Mouse (Mus musculus) neural tube, embryonic 11.5 days (tissue): ENCODE data around the gene Gli1. TPM values are rescaled to one million over a fixed set of nuclear protein-coding genes. Genes with fewer than 3 reads are reported as not detected.

Source experiments
- ATAC-seq: fragments of 200-750 bp; cut with Nextera tagmentation; 2 replicates; pipeline ENCODE4 v1.8.0; 2017; ENCODE audit warnings: moderate number of reproducible peaks, mild to moderate bottlenecking, moderate TSS enrichment, moderate library complexity; ENCODE audit not compliant: insufficient read depth, low FRiP score, low TSS enrichment
- DNase-seq: peaks from one replicate; pipeline ENCODE4 v3.0.0-alpha.2; 2015; ENCODE audit warnings: low spot score
- H3K27ac ChIP-seq: fragments of 300-500 bp; sonication (generic); 2 replicates; pipeline ENCODE4 v1.5.1; 2014; ENCODE audit warnings: low read depth, mild to moderate bottlenecking, low read length
- H3K27me3 ChIP-seq: fragments of 300-500 bp; sonication (generic); 2 replicates; pipeline ENCODE4 v1.6.1; 2014; ENCODE audit warnings: mild to moderate bottlenecking, low read length, mixed read lengths; ENCODE audit not compliant: control insufficient read depth, insufficient read depth
- H3K36me3 ChIP-seq: fragments of 300-500 bp; sonication (generic); 2 replicates; pipeline ENCODE4 v1.6.1; 2014; ENCODE audit warnings: mild to moderate bottlenecking, low read length, moderate library complexity, mixed read lengths; ENCODE audit not compliant: control insufficient read depth, insufficient read depth
- H3K4me1 ChIP-seq: fragments of 300-500 bp; sonication (generic); 2 replicates; pipeline ENCODE4 v1.6.1; 2014; ENCODE audit warnings: low read length, mixed read lengths; ENCODE audit not compliant: control insufficient read depth, insufficient read depth
- H3K4me2 ChIP-seq: fragments of 300-500 bp; sonication (generic); 2 replicates; pipeline ENCODE4 v1.6.1; 2014; ENCODE audit warnings: low read depth, mild to moderate bottlenecking, moderate library complexity
- H3K4me3 ChIP-seq: fragments of 300-500 bp; sonication (generic); 2 replicates; pipeline ENCODE4 v1.5.1; 2014; ENCODE audit warnings: low read depth, low read length
- H3K9ac ChIP-seq: fragments of 300-500 bp; sonication (generic); 2 replicates; pipeline ENCODE4 v1.6.1; 2014; ENCODE audit warnings: mild to moderate bottlenecking, low read length
- H3K9me3 ChIP-seq: fragments of 300-500 bp; sonication (generic); 2 replicates; pipeline ENCODE4 v1.6.1; 2016; ENCODE audit warnings: low read length; ENCODE audit not compliant: control insufficient read depth
- WGBS: fragments of 180-500 bp; shearing (Covaris S2); extraction: QIAGEN DNeasy Blood & Tissue Kit; methylation state at CpG from one replicate; pipeline ENCODE4 v1.1.7; 2014; 5-methylcytosine and 5-hydroxymethylcytosine counted together
- polyA plus RNA-seq: library from polyadenylated mRNA; unstranded; fragments of >200 nt; fragmentation: Nextera tagmentation; extraction: Ambion mirVana; gene quantifications from 2 replicates; pipeline ENCODE4 v1.2.1, GENCODE M21; 2014

The Gli1 gene
- polyA plus RNA-seq, 1 experiment from 2014 or later = 3.8 TPM

DNA sequence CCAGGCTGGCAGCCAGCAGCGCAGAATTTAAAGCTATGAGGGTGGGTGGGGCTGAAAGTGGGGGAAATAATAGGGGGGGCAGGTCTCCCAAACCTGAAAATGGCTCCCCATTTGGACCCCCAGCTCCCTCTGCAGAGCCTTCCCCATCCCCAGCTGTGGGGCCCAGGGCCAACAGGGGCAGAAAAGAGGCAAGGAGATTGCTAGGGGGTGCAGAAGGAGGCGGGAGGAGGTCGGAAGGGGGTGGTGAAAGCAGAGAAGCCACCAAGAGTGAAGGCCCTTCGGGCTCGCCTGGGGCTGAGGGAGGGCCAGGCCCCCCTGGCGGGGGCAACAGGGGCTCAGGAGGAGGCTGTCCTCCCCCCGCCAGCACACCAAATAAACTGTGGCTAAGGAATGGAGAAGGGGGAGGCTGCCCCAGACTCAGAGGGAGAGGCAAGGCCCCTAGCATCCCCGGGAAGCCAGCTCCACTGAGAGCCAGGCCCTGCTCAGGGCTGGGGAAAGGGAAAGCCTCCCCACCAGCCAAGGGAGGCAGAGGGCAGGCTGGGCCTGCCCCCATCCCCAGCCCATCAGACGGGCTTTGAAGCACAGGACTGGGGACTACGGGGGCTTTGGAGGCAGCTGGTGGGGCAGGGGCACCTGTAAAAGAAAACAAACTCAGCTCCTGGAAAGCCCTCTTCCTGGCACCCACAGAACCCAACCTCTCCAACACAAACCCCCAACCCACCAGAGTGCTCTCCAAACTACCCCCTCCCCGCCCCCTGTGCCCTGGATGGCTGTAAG lies 56.9 kb downstream of the Gli1 start:
- H3K27ac ChIP-seq = no peak overlapping the region; the same call in 1 of the 2 replicates

DNA sequence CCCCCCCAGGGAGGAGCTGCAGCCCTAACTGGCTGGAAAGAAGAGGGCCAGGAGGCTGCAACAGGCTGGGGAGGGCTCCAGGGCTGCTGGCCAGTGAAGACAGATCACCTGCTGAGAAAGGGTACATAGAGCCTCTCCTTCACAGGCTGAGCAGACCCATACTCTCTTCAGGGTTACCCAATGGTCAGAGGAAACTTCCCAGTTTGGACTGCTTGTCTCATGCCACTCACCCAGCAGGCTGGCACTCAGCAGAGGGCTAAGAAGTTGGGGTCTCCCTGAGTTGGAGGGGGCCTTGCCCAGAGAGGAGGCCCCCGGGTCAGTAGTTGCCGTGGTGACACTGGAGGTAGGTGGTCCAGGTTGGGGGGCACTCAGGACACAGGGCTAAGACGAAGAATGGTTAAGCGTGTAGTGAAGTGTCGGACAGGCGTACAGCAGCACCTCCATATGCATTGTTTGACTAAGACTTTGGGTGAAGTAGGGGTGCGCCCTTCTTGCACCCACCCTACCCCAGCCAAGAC lies 57.6 kb downstream of the Gli1 start:
- no peaks in the 10 kb centered on the region for H3K27me3 ChIP-seq
- no peak overlapping the region for H3K27ac ChIP-seq
- ATAC-seq (no peak), DNase-seq (no peak)
- H3K4me2 ChIP-seq = no peak overlapping the region
- no peaks in the 10 kb centered on the region for H3K9me3 ChIP-seq
- no peak overlapping the region for H3K4me3 ChIP-seq
- WGBS = 93% methylated on average over 7 of the region's 7 CpGs
- peaks cover 40% of the 10 kb centered on the region for H3K36me3 ChIP-seq
- no peak overlapping the region for H3K9ac ChIP-seq
- H3K4me1 ChIP-seq = peaks cover 19% of the 10 kb centered on the region

More for the DNA sequence above, 56.9 kb downstream of the Gli1 start:
- H3K4me2 ChIP-seq = no peak overlapping the region
- no peak overlapping the region for H3K9ac ChIP-seq
- DNase-seq = no peak
- peaks cover 23% of the 10 kb centered on the region for H3K4me1 ChIP-seq
- H3K36me3 ChIP-seq = peaks cover 37% of the 10 kb centered on the region
- no peak overlapping the region for H3K4me3 ChIP-seq
- WGBS = 85% methylated on average over 10 of the region's 11 CpGs
- no peak for ATAC-seq
- H3K9me3 ChIP-seq = no peaks in the 10 kb centered on the region
- H3K27me3 ChIP-seq = no peaks in the 10 kb centered on the region

DNA sequence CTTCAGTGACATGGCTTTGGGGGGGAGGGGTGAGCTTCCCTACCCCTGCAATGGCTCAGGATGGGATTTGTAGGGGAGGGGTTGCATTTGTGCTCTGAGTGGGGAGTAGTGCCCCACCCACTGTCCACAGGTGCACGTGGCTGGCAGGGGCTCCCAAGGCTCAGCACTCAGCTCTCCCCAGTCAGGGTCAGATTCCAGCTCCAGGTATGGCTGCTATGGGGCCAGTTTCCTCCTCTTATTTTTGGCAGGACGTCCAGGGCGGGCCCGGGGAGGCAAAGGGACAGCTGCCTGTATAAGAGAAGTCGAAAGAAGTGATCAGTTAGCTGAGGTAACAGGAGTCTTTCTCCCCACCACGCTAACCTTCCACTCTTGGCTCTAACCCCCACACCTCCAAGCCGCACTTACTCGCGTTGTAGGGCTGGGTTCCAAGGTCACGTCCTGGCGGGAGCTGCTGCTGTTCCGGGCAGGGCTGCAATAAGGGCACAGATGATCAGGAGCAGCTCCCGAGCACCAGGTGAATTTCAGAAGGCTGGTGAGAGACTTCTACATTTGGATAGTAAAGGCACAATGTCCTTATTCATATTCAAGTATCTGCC lies 59.1 kb downstream of the Gli1 start:
- Histone ChIP-seq H3K4me1 (peaks cover 16% of the 10 kb centered on the region), H3K27ac (no peak overlapping the region), H3K4me3 (no peak overlapping the region), H3K9ac (no peak overlapping the region), H3K27me3 (no peaks in the 10 kb centered on the region), H3K4me2 (no peak overlapping the region), H3K36me3 (peaks cover 49% of the 10 kb centered on the region), H3K9me3 (no peaks in the 10 kb centered on the region)
- ATAC-seq (no peak), DNase-seq (no peak)
- WGBS = 86% methylated on average over 13 of the region's 13 CpGs

DNA sequence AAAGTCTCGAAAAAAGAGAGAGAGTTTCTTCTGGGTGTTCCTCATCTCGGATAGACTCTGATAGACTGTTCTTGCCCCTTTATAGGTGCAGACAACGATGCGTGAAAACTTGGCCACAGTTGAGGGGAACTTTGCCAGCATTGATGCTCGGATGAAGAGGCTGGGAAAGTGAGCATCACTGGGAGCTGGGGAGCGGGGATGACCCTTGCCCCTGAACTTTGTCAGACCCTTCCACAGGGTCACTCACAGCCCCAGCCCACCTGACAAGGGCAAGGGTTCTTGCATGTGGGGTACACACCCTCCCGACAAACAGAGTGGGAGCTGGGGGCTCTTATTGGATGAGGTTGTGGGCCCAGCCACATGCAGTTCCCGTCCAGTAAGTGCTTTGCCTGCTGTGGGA lies 60.5 kb downstream of the Gli1 start:
- no peaks in the 10 kb centered on the region for H3K9me3 ChIP-seq
- H3K36me3 ChIP-seq = peaks cover 50% of the 10 kb centered on the region
- peaks cover 2% of the 10 kb centered on the region for H3K4me1 ChIP-seq
- ATAC-seq = no peak
- no peaks in the 10 kb centered on the region for H3K27me3 ChIP-seq
- H3K4me3 ChIP-seq = no peak overlapping the region
- no peak overlapping the region for H3K27ac ChIP-seq
- DNase-seq = no peak
- no peak overlapping the region for H3K4me2 ChIP-seq
- 91% methylated on average over 8 of the region's 8 CpGs for WGBS
- H3K9ac ChIP-seq = no peak overlapping the region

Other genes with a start within 250 kb of the Gli1 start
- gene Os9, start 220.8 kb downstream of the Gli1 start, polyA plus RNA-seq = 56.2 and 68.9 TPM in 2 replicates
- 17.3 and 19.9 TPM in 2 replicates for gene B4galnt1, start 176.7 kb downstream of the Gli1 start, polyA plus RNA-seq
- gene Slc26a10, start 161.3 kb downstream of the Gli1 start, polyA plus RNA-seq = 0.36 and 0.89 TPM in 2 replicates
- gene Arhgef25, start 151.9 kb downstream of the Gli1 start, polyA plus RNA-seq = 31.7 and 31.8 TPM in 2 replicates
- gene Dtx3, start 146.2 kb downstream of the Gli1 start, polyA plus RNA-seq = 138 and 148 TPM in 2 replicates
- gene Pip4k2c, start 130.4 kb downstream of the Gli1 start, polyA plus RNA-seq = 15.4 and 16.4 TPM in 2 replicates
- 43.4 and 51.0 TPM in 2 replicates for gene Kif5a, start 78.6 kb downstream of the Gli1 start, polyA plus RNA-seq
- 224 and 230 TPM in 2 replicates for gene Dctn2, start 75.6 kb downstream of the Gli1 start, polyA plus RNA-seq
- gene Mbd6, start 53.0 kb downstream of the Gli1 start, polyA plus RNA-seq = 17.0 and 17.6 TPM in 2 replicates
- gene Mars, start 30.2 kb downstream of the Gli1 start, polyA plus RNA-seq = 164 and 166 TPM in 2 replicates
- gene Arhgap9, start 20.0 kb downstream of the Gli1 start, polyA plus RNA-seq = 1.1 and 1.8 TPM in 2 replicates
- not detected in 2 replicates for gene Inhbe, start 12.4 kb upstream of the Gli1 start, polyA plus RNA-seq
- not detected in 2 replicates for gene Inhbc, start 28.5 kb upstream of the Gli1 start, polyA plus RNA-seq
- gene R3hdm2, start 38.4 kb upstream of the Gli1 start, polyA plus RNA-seq = 25.4 and 27.4 TPM in 2 replicates
- gene Stac3, start 159.7 kb upstream of the Gli1 start, polyA plus RNA-seq = 0.50 and 0.95 TPM in 2 replicates
- gene Ndufa4l2, start 173.0 kb upstream of the Gli1 start, polyA plus RNA-seq = 2.4 and 3.4 TPM in 2 replicates
- 82.1 and 91.5 TPM in 2 replicates for gene Shmt2, start 180.5 kb upstream of the Gli1 start, polyA plus RNA-seq
- 45.7 and 46.8 TPM in 2 replicates for gene Nxph4, start 192.6 kb upstream of the Gli1 start, polyA plus RNA-seq